Mouse (Mus musculus): ENCODE data around the gene Syt2. TPM values are rescaled to one million over a fixed set of nuclear protein-coding genes. Genes with fewer than 3 reads are reported as not detected.

Syt2 gene
- total RNA-seq, 2 experiments from 2014 or later = not detected

DNA sequence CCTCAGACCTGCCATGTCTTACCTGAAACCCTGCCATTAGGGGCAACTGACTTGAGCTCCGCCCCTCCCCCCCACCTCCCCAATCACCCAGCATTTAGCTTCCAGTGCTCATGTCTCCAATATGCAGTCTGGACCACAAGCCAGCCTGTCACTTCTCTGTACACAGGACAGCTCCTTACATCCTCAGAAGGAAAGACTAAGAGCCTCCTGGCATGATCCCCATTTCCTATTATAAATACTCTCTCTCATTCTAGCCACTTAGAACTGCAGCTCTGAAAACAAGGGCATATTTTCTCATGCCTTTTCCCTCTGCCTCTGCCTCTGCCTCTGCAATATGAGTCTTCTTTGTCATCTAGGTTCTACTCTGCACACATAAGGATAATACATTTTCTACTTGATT, 149.6 kb downstream of the Syt2 start:
- intact Hi-C loops (cut with DNase I) = no loop called here
- DNase-seq = no peak

DNA sequence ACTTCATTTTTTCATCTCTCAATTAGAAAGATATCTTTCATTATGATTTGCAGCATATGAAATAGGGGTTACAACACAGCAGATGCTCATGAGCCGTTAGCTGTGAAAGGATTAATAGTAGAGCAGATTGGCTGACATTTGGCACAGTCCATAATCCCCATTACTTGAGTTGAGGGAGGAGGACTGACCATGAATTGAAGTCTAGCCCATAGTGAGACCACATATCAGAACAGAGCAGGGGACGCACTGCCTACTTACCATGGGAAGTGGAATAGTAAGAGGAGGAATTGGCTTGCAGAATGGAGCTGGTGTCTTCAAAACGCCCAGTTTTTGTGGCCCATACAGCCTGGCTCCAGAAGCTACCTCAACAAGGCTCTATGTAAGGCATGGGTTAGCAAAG, 150.1 kb downstream of the Syt2 start:
- intact Hi-C loops (cut with DNase I) = no loop called here
- no peak for DNase-seq

DNA sequence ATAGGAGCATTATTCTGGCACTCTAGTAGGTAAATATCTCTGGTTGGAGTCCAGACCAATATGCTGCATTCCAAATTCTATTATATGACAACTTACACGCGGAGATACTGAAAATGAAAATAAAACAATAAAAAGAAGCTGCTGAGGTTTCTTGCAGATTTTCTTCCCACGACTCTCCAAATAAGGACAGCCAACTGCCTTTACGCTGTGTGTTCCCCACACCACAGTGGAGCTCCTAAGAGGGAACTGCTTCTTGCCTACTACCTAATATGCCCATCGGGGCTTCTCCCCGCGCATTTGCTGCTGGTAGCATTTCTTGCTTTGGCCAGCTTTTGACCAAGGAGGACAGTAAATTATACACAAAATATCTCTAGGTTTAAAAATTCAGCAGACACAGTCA, 155.3 kb downstream of the Syt2 start:
- intact Hi-C loops (cut with DNase I) = no loop called here

DNA sequence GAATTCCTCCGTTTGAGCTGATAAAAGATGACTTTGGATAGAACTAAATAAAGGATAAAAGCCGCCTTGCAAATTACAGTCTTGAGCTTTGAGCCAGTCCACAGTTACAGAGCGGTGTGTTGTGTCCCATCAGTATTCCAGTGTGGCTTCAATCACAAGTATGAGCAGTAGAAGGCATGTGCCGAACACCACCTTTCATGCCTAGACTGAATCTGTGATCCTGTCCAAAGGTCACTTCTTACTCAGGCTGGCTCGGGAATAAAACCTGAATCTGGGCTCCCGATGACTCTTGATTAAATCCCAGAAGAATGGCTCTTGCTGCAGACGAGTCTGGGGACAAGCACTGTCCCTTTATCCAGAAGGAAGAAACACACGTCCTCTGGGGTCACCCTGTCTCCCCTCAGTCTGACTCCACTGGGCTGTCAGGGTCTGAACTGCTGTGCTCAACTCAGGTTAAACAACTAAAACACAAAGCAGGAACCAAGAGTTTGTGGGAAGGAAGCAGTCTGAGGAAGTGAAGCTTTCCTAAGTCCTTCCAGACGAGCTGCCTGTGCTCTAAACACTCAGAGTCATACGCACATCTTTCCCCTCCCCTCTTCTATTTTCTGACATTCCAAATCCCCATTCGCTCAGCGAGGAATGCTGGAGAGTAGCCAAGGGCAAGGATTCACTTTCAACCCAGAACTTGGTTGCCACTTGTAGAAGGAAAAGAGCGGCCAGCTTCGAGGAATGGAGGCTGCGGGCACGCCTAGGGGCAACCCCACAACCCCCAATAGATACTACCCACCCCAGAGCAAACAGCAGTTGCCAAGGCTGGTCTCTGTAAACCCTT, 157.0 kb downstream of the Syt2 start:
- intact Hi-C loops (cut with DNase I) = no loop called here
- peak; percentile 64 to 77 for DNase-seq

More for the DNA sequence above, 155.3 kb downstream of the Syt2 start:
- DNase-seq = no peak

DNA sequence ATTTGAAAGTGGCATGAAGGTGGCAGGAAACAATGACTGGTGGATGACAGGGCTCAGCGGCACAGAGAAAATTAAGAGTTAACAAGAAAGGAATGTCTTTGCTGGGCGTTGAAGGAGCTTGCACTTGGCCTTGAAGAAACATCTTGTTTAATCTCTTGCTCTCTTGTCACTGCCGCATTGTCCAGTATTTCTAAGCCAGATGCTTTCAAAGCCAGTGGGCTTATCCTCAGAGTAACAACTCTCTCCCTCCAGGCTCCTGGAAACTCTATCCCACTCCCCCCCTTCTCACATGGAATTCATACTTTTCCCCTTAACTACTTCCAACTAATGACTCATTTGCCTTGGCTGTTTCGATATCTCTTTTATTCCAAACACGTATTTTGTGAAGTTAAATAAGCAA, 157.9 kb downstream of the Syt2 start:
- intact Hi-C loops (cut with DNase I) = no loop called here
- DNase-seq = peak in 1 of 2 experiments; percentile 40

DNA sequence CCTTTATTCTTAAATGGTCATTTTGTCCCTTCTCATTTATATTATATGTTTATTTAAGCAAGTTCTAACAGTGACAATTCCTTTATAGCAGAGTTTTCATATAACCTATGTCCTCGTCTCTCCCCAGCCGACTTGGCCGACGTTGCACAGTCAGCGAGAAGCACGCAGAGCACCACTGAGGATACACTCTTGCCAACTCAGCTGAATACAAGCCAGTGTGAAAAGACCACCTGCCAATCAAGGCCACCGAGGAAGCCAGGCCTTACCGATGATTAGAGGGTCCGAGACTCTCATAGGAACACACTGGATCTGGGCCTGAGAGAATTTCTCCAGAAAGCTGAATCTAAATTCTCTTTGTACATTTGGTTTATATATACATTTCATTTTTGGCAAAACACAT, 159.0 kb downstream of the Syt2 start:
- intact Hi-C loops (cut with DNase I) = no loop called here
- DNase-seq = no peak

Small RNA genes lying within 50 kb of the gene (microRNA-seq; reads per million reads assigned to microRNA genes)
- gene Gm22232 (ENCODE audit: borderline number of aligned reads in 2 of 2) = 0 reads per million in 2 experiments

Other genes with a start within 250 kb of the Syt2 start
- 10 to 100 TPM; 26.1 to 27.0 TPM for gene Cyb5r1, start 241.1 kb upstream of the Syt2 start, total RNA-seq (2021)
- 100 to 1,000 TPM; 137 to 143 TPM for gene Adipor1, start 231.3 kb upstream of the Syt2 start, total RNA-seq (2021)
- gene Klhl12, start 191.1 kb upstream of the Syt2 start, total RNA-seq (2021) = 10 to 100 TPM; 20.3 to 21.5 TPM
- 1 to 10 TPM; 8.9 to 9.8 TPM for gene Rabif, start 152.0 kb upstream of the Syt2 start, total RNA-seq (2021)
- gene Mgat4e, start 97.0 kb upstream of the Syt2 start, total RNA-seq (2021) = not detected
- 10 to 100 TPM; 17.2 to 17.7 TPM for gene Kdm5b, start 86.5 kb upstream of the Syt2 start, total RNA-seq (2021)

Data from heart, postnatal 36 days (tissue).